Mouse (Mus musculus) cerebellum, adult 18-20 months (tissue): ENCODE measurements at regions not wholly inside any gene's neighbourhood (a gene's known extent, or its start where the extent isn't known, plus 50 kb on each side); places are given as distances from the start of the nearest gene placed in this dataset.

Experiments used
- DNase-seq, 2 experiments: peaks; one replicate each; pipeline ENCODE4 v3.0.0; 2021

- DNase-seq: no peak
Observed at GRCm38 (mm10) chr1:42233289-42233688, 462.3 kb upstream of the Pou3f3 start.

GRCm38 (mm10) chr1:42236466-42237010, 459.0 kb upstream of the Pou3f3 start:
- no peak for DNase-seq

GRCm38 (mm10) chr1:42238408-42238807, 457.2 kb upstream of the Pou3f3 start:
- no peak for DNase-seq

- no peak for DNase-seq
Observed at GRCm38 (mm10) chr1:42241172-42241571, 454.4 kb upstream of the Pou3f3 start.

- DNase-seq: no peak
Observed at GRCm38 (mm10) chr1:42241601-42242220, 453.9 kb upstream of the Pou3f3 start.

- DNase-seq: no peak
Observed at GRCm38 (mm10) chr1:42242586-42243457, 452.7 kb upstream of the Pou3f3 start.

GRCm38 (mm10) chr1:42243458-42243855, 452.1 kb upstream of the Pou3f3 start:
- DNase-seq: no peak

GRCm38 (mm10) chr1:42243878-42244277, 451.7 kb upstream of the Pou3f3 start:
- DNase-seq: no peak

GRCm38 (mm10) chr1:42252386-42252785, 443.2 kb upstream of the Pou3f3 start:
- no peak for DNase-seq

- no peak for DNase-seq
Observed at GRCm38 (mm10) chr1:42253786-42254185, 441.8 kb upstream of the Pou3f3 start.

GRCm38 (mm10) chr1:42256911-42257595, 438.5 kb upstream of the Pou3f3 start:
- no peak for DNase-seq

GRCm38 (mm10) chr1:42257801-42258593, 437.6 kb upstream of the Pou3f3 start:
- DNase-seq: no peak

GRCm38 (mm10) chr1:42258594-42258910, 437.0 kb upstream of the Pou3f3 start:
- no peak for DNase-seq

- DNase-seq: no peak
Observed at GRCm38 (mm10) chr1:42259216-42259977, 436.2 kb upstream of the Pou3f3 start.

GRCm38 (mm10) chr1:42260033-42260925, 435.3 kb upstream of the Pou3f3 start:
- no peak for DNase-seq

GRCm38 (mm10) chr1:42261031-42261430, 434.5 kb upstream of the Pou3f3 start:
- DNase-seq: no peak

GRCm38 (mm10) chr1:42261800-42262199, 433.8 kb upstream of the Pou3f3 start:
- no peak for DNase-seq

- DNase-seq: no peak
Observed at GRCm38 (mm10) chr1:42262606-42263005, 433.0 kb upstream of the Pou3f3 start.

GRCm38 (mm10) chr1:42277130-42277529, 418.4 kb upstream of the Pou3f3 start:
- no peak for DNase-seq

GRCm38 (mm10) chr1:42295841-42296240, 399.7 kb upstream of the Pou3f3 start:
- DNase-seq: no peak

GRCm38 (mm10) chr1:42309251-42309650, 386.3 kb upstream of the Pou3f3 start:
- peak in 1 of 2 experiments; percentile 1 for DNase-seq
